Mouse (Mus musculus) liver, postnatal 0 days (tissue): ENCODE data around the gene Igfbpl1. TPM values are rescaled to one million over a fixed set of nuclear protein-coding genes. Genes with fewer than 3 reads are reported as not detected.
A peak's percentile ranks its signal among the peaks of the same experiment; 100 is the strongest.

Experiments used
- ATAC-seq: fragments of 200-750 bp; cut with Nextera tagmentation; 2 replicates; pipeline ENCODE4 v1.8.0; 2017; ENCODE audit warnings: mild to moderate bottlenecking, moderate library complexity
- DNase-seq: peaks from one replicate; pipeline ENCODE4 v3.0.0-alpha.2; 2016
- H3K27ac ChIP-seq: fragments of 300-500 bp; sonication (generic); 2 replicates; pipeline ENCODE4 v1.5.1; 2014; ENCODE audit warnings: antibody characterized with exemption, moderate library complexity, mild to moderate bottlenecking, low read depth
- H3K27me3 ChIP-seq: fragments of 300-500 bp; sonication (generic); 2 replicates; pipeline ENCODE4 v1.6.1; 2014; ENCODE audit warnings: low read length, control low read depth, mixed read lengths; ENCODE audit not compliant: insufficient read depth
- H3K36me3 ChIP-seq: fragments of 300-500 bp; sonication (generic); replicated peaks from 2 replicates; pipeline ENCODE4 v1.6.1; 2014; ENCODE audit warnings: mild to moderate bottlenecking, control low read depth, low read length, moderate library complexity, mixed read lengths; ENCODE audit not compliant: insufficient read depth
- H3K4me1 ChIP-seq: fragments of 300-500 bp; sonication (generic); 2 replicates; pipeline ENCODE4 v1.6.1; 2014; ENCODE audit warnings: antibody characterized with exemption, mild to moderate bottlenecking, control low read depth; ENCODE audit not compliant: insufficient read depth
- H3K4me2 ChIP-seq: fragments of 300-500 bp; sonication (generic); 2 replicates; pipeline ENCODE4 v1.6.1; 2014; ENCODE audit warnings: low read depth, mild to moderate bottlenecking, low read length, moderate library complexity, mixed read lengths
- H3K4me3 ChIP-seq: fragments of 300-500 bp; sonication (generic); 2 replicates; pipeline ENCODE4 v1.5.1; 2014; ENCODE audit warnings: low read depth, low read length
- H3K9ac ChIP-seq: fragments of 300-500 bp; sonication (generic); replicated peaks from 2 replicates; pipeline ENCODE4 v1.6.1; 2014; ENCODE audit warnings: mild to moderate bottlenecking, moderate library complexity
- H3K9me3 ChIP-seq: fragments of 300-500 bp; sonication (generic); 2 replicates; pipeline ENCODE4 v1.6.1; 2016; ENCODE audit warnings: mild to moderate bottlenecking, control low read depth, low read length, mixed read lengths
- CTCF ChIP-seq: sonication (generic); IDR thresholded peaks from 2 replicates; pipeline ENCODE4 v1.5.1; 2016; ENCODE audit warnings: antibody characterized with exemption, low read depth
- EP300 ChIP-seq: IDR thresholded peaks from 2 replicates; pipeline ENCODE4 v1.6.1; 2016; ENCODE audit warnings: antibody characterized with exemption, low read depth, mild to moderate bottlenecking
- WGBS: fragments of 180-500 bp; shearing (Covaris S2); extraction: QIAGEN DNeasy Blood & Tissue Kit; methylation state at CpG from one replicate; pipeline ENCODE4 v1.1.7; 2014; ENCODE audit not compliant: insufficient replicate concordance; 5-methylcytosine and 5-hydroxymethylcytosine counted together
- polyA plus RNA-seq: library from polyadenylated mRNA; unstranded; fragments of >200 nt; fragmentation: Nextera tagmentation; extraction: Ambion mirVana; gene quantifications from 2 replicates; pipeline ENCODE4 v1.2.1, GENCODE M21; 2015

The Igfbpl1 gene
- polyA plus RNA-seq, 1 experiment from 2014 or later, result not detected

DNA sequence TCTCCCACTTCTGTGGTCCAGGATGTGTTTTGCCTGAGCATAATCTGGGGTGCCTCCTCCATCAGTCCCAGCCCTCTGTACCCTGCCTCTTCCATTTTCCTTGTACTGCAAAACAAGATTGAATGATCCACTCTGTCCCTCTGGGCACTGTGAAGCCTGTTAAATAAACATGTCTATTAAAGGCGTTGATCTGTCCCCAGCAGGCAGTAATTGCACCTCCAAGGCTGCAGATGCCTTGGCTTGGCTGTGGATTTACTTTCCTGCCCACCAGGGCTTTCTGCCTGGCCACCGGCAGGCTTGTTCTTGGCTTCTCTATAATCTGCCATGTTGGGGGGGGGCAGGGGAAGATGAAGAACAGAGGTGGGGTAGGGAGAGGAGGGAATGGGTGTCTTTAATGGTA, 40.8 kb downstream of the Igfbpl1 start:
- Histone ChIP-seq H3K4me2 (no peak overlapping the region), H3K4me1 (peaks cover 33% of the 10 kb centered on the region), H3K9me3 (no peaks in the 10 kb centered on the region), H3K4me3 (no peak overlapping the region), H3K27ac (no peak overlapping the region), H3K27me3 (no peaks in the 10 kb centered on the region), H3K9ac (no peak overlapping the region), H3K36me3 (no peaks in the 10 kb centered on the region)
- TF ChIP-seq EP300, result no peak
- TF ChIP-seq CTCF, result no peak
- DNase-seq (no peak), ATAC-seq (no peak)
- 46% methylated on average over 2 of the region's 2 CpGs for WGBS

DNA sequence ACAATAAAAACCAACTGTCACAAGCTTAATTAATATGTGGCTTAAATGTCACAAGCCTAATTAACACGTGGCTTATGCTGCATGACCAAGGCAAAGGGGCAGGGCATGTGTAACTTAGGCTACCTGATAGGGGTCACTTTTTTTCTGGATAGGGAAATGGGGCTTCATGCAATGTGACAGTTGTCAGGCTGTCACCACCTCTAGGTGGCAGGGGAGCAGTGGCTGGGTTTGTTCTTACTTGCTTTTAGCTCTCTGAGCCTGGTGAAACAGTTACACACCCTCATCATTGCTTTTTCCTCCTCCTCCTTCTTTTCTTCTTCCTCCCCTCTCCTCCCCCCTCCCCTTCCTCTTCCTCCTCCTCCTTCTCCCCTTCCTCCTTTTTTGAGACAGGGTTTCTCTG, 43.1 kb downstream of the Igfbpl1 start:
- H3K36me3 ChIP-seq, result no peaks in the 10 kb centered on the region
- H3K27ac ChIP-seq, result no peak overlapping the region
- no peak overlapping the region for H3K4me3 ChIP-seq
- TF ChIP-seq CTCF (peak; percentile 42), EP300 (no peak)
- DNase-seq (no peak), ATAC-seq (no peak)
- H3K4me2 ChIP-seq, result no peak overlapping the region
- no peak overlapping the region for H3K9ac ChIP-seq
- WGBS, result 46% methylated on average over 1 of the region's 1 CpGs
- H3K27me3 ChIP-seq, result no peaks in the 10 kb centered on the region
- peaks cover 17% of the 10 kb centered on the region for H3K4me1 ChIP-seq
- no peaks in the 10 kb centered on the region for H3K9me3 ChIP-seq

DNA sequence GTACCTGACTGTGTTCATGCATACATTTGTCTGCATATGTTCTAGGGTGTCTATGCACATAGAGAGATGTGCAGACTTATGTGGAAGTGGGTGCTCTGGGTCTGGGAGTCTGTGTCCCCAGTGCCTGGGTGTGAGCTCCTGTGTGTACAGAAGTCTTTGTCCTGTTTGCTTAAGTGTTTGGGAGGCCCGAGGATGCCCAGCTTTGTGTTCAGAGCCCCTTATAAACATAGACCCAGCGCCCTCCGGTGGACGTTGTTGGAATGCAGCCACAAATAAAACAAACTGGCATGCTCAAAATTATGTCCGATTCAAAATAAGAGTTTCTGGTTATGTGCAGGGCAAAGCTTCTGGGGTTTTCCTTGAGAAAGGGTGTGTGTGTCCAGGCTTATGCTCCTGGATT, 55.1 kb downstream of the Igfbpl1 start:
- TF ChIP-seq EP300 (no peak), CTCF (peak; percentile 68)
- Histone ChIP-seq H3K4me3 (no peak overlapping the region), H3K4me2 (no peak overlapping the region), H3K9me3 (no peaks in the 10 kb centered on the region), H3K9ac (no peak overlapping the region), H3K4me1 (no peaks in the 10 kb centered on the region), H3K27ac (no peak overlapping the region), H3K36me3 (no peaks in the 10 kb centered on the region), H3K27me3 (no peaks in the 10 kb centered on the region; the same call in 1 of the 2 replicates)
- WGBS, result 6% methylated on average over 5 of the region's 5 CpGs
- DNase-seq (peak; percentile 64), ATAC-seq (no peak)

DNA sequence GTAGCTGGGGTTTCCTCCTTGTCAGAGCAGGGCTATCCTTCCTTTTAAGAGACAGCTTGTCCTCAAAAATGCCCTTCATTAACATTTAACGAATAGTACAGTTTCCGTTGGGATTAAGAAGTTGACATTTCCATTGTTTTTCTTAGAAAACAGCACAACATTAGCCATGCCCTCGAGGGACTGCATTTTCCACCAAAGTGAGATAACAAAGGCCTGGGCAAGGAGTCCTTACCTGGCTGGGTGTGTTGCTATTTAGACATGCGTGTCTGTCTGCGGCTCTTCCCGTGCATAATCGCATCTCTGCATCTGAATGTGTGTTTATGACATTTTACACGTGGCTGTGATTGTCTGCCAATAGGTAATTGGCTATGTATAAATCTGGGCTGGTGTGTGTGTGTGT, 55.5 kb downstream of the Igfbpl1 start:
- no peak overlapping the region for H3K9ac ChIP-seq
- peaks cover 4% of the 10 kb centered on the region; the same call in 1 of the 2 replicates for H3K27me3 ChIP-seq
- ATAC-seq (no peak), DNase-seq (no peak)
- TF ChIP-seq EP300, result no peak
- TF ChIP-seq CTCF, result no peak
- WGBS, result 45% methylated on average over 8 of the region's 8 CpGs
- H3K4me2 ChIP-seq, result no peak overlapping the region
- no peak overlapping the region for H3K27ac ChIP-seq
- no peak overlapping the region for H3K4me3 ChIP-seq
- H3K9me3 ChIP-seq, result no peaks in the 10 kb centered on the region
- H3K4me1 ChIP-seq, result no peaks in the 10 kb centered on the region
- H3K36me3 ChIP-seq, result no peaks in the 10 kb centered on the region

DNA sequence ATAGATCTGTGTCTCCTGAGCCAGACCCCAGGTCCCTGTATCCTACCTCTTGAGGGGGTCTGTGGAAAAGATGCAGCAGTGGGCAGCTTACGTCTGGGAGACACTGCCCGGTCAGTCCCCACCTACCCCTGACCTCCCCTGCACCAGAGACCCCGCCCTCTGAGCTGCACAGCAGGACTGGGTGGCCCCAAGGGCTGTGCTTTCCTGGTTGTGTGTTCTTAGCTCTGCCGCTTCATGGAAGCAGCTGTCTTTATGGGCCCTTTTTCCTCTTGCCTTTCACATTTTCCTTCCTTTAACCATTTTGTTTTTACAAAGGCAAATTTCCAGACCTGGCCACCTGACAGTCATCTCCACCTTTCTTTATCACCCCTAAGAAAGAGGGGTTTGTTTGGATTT, 56.1 kb downstream of the Igfbpl1 start:
- Histone ChIP-seq H3K4me1 (no peaks in the 10 kb centered on the region), H3K27me3 (peaks cover 8% of the 10 kb centered on the region), H3K27ac (no peak overlapping the region), H3K4me2 (no peak overlapping the region), H3K4me3 (no peak overlapping the region), H3K9me3 (no peaks in the 10 kb centered on the region), H3K36me3 (no peaks in the 10 kb centered on the region), H3K9ac (no peak overlapping the region)
- DNase-seq (no peak), ATAC-seq (no peak)
- TF ChIP-seq CTCF (no peak), EP300 (no peak)
- WGBS, result 44% methylated on average over 4 of the region's 4 CpGs

DNA sequence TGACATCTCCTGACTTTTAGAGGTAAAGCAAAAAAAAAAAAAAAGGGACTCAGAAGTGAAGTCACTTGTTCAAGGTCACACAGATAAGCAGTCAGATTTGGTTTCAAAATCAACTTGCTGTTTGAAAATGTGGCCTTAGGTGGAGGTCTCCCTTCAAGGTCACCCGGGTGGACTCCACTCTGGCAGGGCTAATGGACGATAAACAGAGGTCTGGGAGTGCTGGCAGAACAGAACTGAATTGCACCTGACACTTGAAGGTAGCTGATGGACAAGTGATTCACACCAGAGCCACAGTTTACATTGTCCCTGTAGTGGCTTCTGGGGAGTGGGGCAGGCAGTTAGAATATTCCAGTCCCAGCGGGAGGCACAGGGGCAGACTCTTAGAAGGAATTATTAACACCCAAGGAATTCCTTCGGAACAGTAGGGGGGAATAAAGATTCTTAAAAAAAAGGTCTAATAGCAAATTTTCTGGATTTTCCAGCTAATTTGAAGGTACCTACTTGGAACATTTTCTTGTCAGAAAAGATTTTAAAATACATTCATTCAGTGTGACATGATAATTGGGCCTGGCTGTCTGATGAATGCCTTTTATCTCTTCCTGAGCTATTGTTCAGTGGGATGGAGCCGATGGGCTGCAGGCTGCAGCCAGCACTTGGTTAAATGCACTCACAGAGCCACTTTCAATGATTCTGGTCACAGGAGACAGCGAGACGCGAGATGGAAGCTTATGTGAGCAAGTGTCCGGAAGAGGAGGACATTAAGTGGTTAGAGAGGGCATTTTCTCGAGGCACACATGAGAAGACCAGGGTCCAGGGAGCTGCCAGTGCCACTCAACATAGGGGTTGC, 56.7 kb downstream of the Igfbpl1 start:
- ATAC-seq (no peak), DNase-seq (no peak)
- Histone ChIP-seq H3K4me1 (peaks cover 6% of the 10 kb centered on the region), H3K4me3 (no peak overlapping the region), H3K27ac (no peak overlapping the region), H3K9ac (no peak overlapping the region), H3K9me3 (no peaks in the 10 kb centered on the region), H3K4me2 (no peak overlapping the region), H3K27me3 (peaks cover 15% of the 10 kb centered on the region), H3K36me3 (no peaks in the 10 kb centered on the region)
- TF ChIP-seq CTCF (no peak), EP300 (no peak)
- 41% methylated on average over 10 of the region's 10 CpGs for WGBS
